Mouse (Mus musculus): Measurements from ENCODE around the gene Ankrd24. TPM values are rescaled to one million over a fixed set of nuclear protein-coding genes. Genes with fewer than 3 reads are reported as not detected.

Ankrd24 gene
- 3.2 and 4.1 TPM in 2 replicates for polyA plus RNA-seq (2014; fragmentation: Nextera tagmentation; extraction: Ambion mirVana)

DNA sequence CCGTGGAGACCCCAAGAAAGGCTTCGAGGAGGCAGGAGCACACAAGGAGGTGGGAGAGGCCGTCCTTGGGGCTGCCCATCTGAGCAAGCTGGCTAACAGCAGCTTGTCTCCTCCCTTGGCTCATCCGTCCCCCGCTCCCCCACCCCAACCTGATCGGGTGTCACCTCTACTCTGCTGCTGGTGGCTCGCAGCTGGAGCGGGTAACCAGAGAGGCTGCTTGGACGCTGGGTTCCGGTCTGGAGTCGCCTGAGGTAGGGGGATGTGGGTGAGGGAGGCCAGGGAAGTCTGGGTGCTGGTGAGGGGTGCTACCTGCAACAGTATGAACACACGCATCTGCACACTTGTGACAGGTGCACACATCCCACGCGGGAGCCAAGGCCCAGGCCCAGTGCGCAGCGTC, at the start of gene Ankrd24:
Ankrd24 (plus strand) TSS at position 151 of the 400 bp plus-strand sequence.
- ATAC-seq (replicated peaks; ENCODE audit: insufficient number of reproducible peaks, low FRiP score, low TSS enrichment, low read depth), result no peak
- WGBS, result 80% methylated on average over 16 of the region's 16 CpGs
- Histone ChIP-seq H3K9me3 (replicated peaks; ENCODE audit: control insufficient read depth, low read length) (no peaks in the 10 kb centered on the region), H3K27ac (replicated peaks; ENCODE audit: low read depth, low read length) (peak within 1 kb of the TSS; percentile 79), H3K4me3 (ENCODE audit: low read depth, low read length) (peak within 1 kb of the TSS; percentile 79), H3K36me3 (replicated peaks; ENCODE audit: control insufficient read depth, insufficient read depth, low read depth, low read length) (peaks cover 2% of the 10 kb centered on the region), H3K4me2 (ENCODE audit: low read depth, low read length) (peak within 1 kb of the TSS; percentile 74), H3K9ac (replicated peaks; ENCODE audit: low read length) (peak within 1 kb of the TSS; percentile 85), H3K27me3 (ENCODE audit: control insufficient read depth, insufficient read depth, low read length) (no peaks in the 10 kb centered on the region), H3K4me1 (ENCODE audit: control insufficient read depth, insufficient read depth, low read length) (peaks cover 3% of the 10 kb centered on the region)
- no peak for DNase-seq (ENCODE audit: low spot score)

DNA sequence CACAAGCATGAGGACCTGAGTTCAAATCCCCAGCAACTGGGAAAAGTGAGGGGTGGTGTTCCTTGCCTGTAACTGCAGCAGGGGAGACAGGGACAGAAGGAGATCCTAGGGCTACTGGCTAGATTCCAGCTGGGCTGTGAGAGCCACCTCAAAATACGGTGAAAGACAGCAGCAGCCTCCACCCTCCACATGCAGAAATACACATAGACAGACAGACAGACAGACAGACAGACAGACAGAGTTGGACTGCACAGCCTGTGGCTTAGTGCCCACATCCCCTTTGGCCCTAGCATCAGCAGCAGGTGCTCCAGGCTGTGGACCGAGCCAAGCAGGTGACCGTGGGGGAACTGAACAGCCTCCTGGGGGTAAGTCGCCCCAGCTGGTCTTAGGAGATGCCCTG, 48.4 kb upstream of the Ankrd24 start:
- no peak overlapping the region for H3K9ac ChIP-seq (replicated peaks; ENCODE audit: low read length)
- 71% methylated on average over 4 of the region's 4 CpGs for WGBS
- no peak for DNase-seq (ENCODE audit: low spot score)
- peaks cover 8% of the 10 kb centered on the region for H3K27me3 ChIP-seq (ENCODE audit: control insufficient read depth, insufficient read depth, low read length)
- H3K4me2 ChIP-seq (ENCODE audit: low read depth, low read length), result no peak overlapping the region
- 0 out of 2 replicates have a peak, but pooled peaks cover 6% of the 10 kb centered on the region for H3K4me1 ChIP-seq (ENCODE audit: control insufficient read depth, insufficient read depth, low read length)
- no peak overlapping the region for H3K4me3 ChIP-seq (ENCODE audit: low read depth, low read length)
- no peaks in the 10 kb centered on the region for H3K9me3 ChIP-seq (replicated peaks; ENCODE audit: control insufficient read depth, low read length)
- H3K36me3 ChIP-seq (replicated peaks; ENCODE audit: control insufficient read depth, insufficient read depth, low read depth, low read length), result no peaks in the 10 kb centered on the region
- ATAC-seq (replicated peaks; ENCODE audit: insufficient number of reproducible peaks, low FRiP score, low TSS enrichment, low read depth), result no peak
- no peak overlapping the region for H3K27ac ChIP-seq (replicated peaks; ENCODE audit: low read depth, low read length)

- WGBS, result 44% methylated on average over 25 of the region's 25 CpGs
- H3K9ac ChIP-seq (replicated peaks; ENCODE audit: low read length), result peak overlapping the region; percentile 13; the same call in 1 of the 2 replicates
- no peak for ATAC-seq (replicated peaks; ENCODE audit: insufficient number of reproducible peaks, low FRiP score, low TSS enrichment, low read depth)
Measured at GRCm38 (mm10) chr10:81580441-81581070, 47.8 kb upstream of the Ankrd24 start.

GRCm38 (mm10) chr10:81583347-81583746, 45.0 kb upstream of the Ankrd24 start:
- Histone ChIP-seq H3K9ac (replicated peaks; ENCODE audit: low read length) (no peak overlapping the region), H3K9me3 (replicated peaks; ENCODE audit: control insufficient read depth, low read length) (no peaks in the 10 kb centered on the region), H3K4me2 (ENCODE audit: low read depth, low read length) (no peak overlapping the region), H3K4me3 (ENCODE audit: low read depth, low read length) (no peak overlapping the region), H3K4me1 (ENCODE audit: control insufficient read depth, insufficient read depth, low read length) (no peaks in the 10 kb centered on the region), H3K27me3 (ENCODE audit: control insufficient read depth, insufficient read depth, low read length) (peaks cover 8% of the 10 kb centered on the region; the same call in 1 of the 2 replicates), H3K36me3 (replicated peaks; ENCODE audit: control insufficient read depth, insufficient read depth, low read depth, low read length) (no peaks in the 10 kb centered on the region), H3K27ac (replicated peaks; ENCODE audit: low read depth, low read length) (no peak overlapping the region)
- ATAC-seq (replicated peaks; ENCODE audit: insufficient number of reproducible peaks, low FRiP score, low TSS enrichment, low read depth), result no peak
- DNase-seq (ENCODE audit: low spot score), result no peak
- 54% methylated on average over 6 of the region's 6 CpGs for WGBS

More at GRCm38 (mm10) chr10:81580441-81581070, 47.8 kb upstream of the Ankrd24 start:
- peaks cover 8% of the 10 kb centered on the region for H3K27me3 ChIP-seq (ENCODE audit: control insufficient read depth, insufficient read depth, low read length)
- H3K4me2 ChIP-seq (ENCODE audit: low read depth, low read length), result no peak overlapping the region; the same call in 1 of the 2 replicates
- no peak overlapping the region for H3K4me3 ChIP-seq (ENCODE audit: low read depth, low read length)
- H3K27ac ChIP-seq (replicated peaks; ENCODE audit: low read depth, low read length), result no peak overlapping the region
- no peaks in the 10 kb centered on the region for H3K36me3 ChIP-seq (replicated peaks; ENCODE audit: control insufficient read depth, insufficient read depth, low read depth, low read length)
- DNase-seq (ENCODE audit: low spot score), result no peak
- H3K4me1 ChIP-seq (ENCODE audit: control insufficient read depth, insufficient read depth, low read length), result 0 out of 2 replicates have a peak, but pooled peaks cover 6% of the 10 kb centered on the region
- no peaks in the 10 kb centered on the region for H3K9me3 ChIP-seq (replicated peaks; ENCODE audit: control insufficient read depth, low read length)

- 67% methylated on average over 7 of the region's 7 CpGs for WGBS
- H3K9ac ChIP-seq (replicated peaks; ENCODE audit: low read length), result no peak overlapping the region
- H3K4me3 ChIP-seq (ENCODE audit: low read depth, low read length), result no peak overlapping the region
- ATAC-seq (replicated peaks; ENCODE audit: insufficient number of reproducible peaks, low FRiP score, low TSS enrichment, low read depth) (no peak), DNase-seq (ENCODE audit: low spot score) (no peak)
- peaks cover 6% of the 10 kb centered on the region; the same call in 1 of the 2 replicates for H3K27me3 ChIP-seq (ENCODE audit: control insufficient read depth, insufficient read depth, low read length)
- no peaks in the 10 kb centered on the region for H3K36me3 ChIP-seq (replicated peaks; ENCODE audit: control insufficient read depth, insufficient read depth, low read depth, low read length)
- H3K9me3 ChIP-seq (replicated peaks; ENCODE audit: control insufficient read depth, low read length), result no peaks in the 10 kb centered on the region
- no peak overlapping the region for H3K27ac ChIP-seq (replicated peaks; ENCODE audit: low read depth, low read length)
- H3K4me1 ChIP-seq (ENCODE audit: control insufficient read depth, insufficient read depth, low read length), result no peaks in the 10 kb centered on the region
- H3K4me2 ChIP-seq (ENCODE audit: low read depth, low read length), result no peak overlapping the region
Measured at GRCm38 (mm10) chr10:81588739-81589138, 39.6 kb upstream of the Ankrd24 start.

- Histone ChIP-seq H3K27me3 (ENCODE audit: control insufficient read depth, insufficient read depth, low read length) (peaks cover 5% of the 10 kb centered on the region; the same call in 1 of the 2 replicates), H3K9me3 (replicated peaks; ENCODE audit: control insufficient read depth, low read length) (no peaks in the 10 kb centered on the region), H3K4me3 (ENCODE audit: low read depth, low read length) (no peak overlapping the region), H3K4me2 (ENCODE audit: low read depth, low read length) (no peak overlapping the region), H3K27ac (replicated peaks; ENCODE audit: low read depth, low read length) (no peak overlapping the region), H3K4me1 (ENCODE audit: control insufficient read depth, insufficient read depth, low read length) (peaks cover 15% of the 10 kb centered on the region), H3K36me3 (replicated peaks; ENCODE audit: control insufficient read depth, insufficient read depth, low read depth, low read length) (no peaks in the 10 kb centered on the region), H3K9ac (replicated peaks; ENCODE audit: low read length) (no peak overlapping the region)
- WGBS, result 73% methylated on average over 9 of the region's 9 CpGs
- ATAC-seq (replicated peaks; ENCODE audit: insufficient number of reproducible peaks, low FRiP score, low TSS enrichment, low read depth) (no peak), DNase-seq (ENCODE audit: low spot score) (no peak)
Measured at GRCm38 (mm10) chr10:81591846-81592245, 36.5 kb upstream of the Ankrd24 start.

GRCm38 (mm10) chr10:81592631-81593030, 35.7 kb upstream of the Ankrd24 start:
- no peak overlapping the region for H3K4me3 ChIP-seq (ENCODE audit: low read depth, low read length)
- H3K9ac ChIP-seq (replicated peaks; ENCODE audit: low read length), result no peak overlapping the region
- no peaks in the 10 kb centered on the region for H3K9me3 ChIP-seq (replicated peaks; ENCODE audit: control insufficient read depth, low read length)
- ATAC-seq (replicated peaks; ENCODE audit: insufficient number of reproducible peaks, low FRiP score, low TSS enrichment, low read depth) (no peak), DNase-seq (ENCODE audit: low spot score) (no peak)
- no peaks in the 10 kb centered on the region; the same call in 1 of the 2 replicates for H3K27me3 ChIP-seq (ENCODE audit: control insufficient read depth, insufficient read depth, low read length)
- no peaks in the 10 kb centered on the region for H3K36me3 ChIP-seq (replicated peaks; ENCODE audit: control insufficient read depth, insufficient read depth, low read depth, low read length)
- 81% methylated on average over 7 of the region's 7 CpGs for WGBS
- H3K4me1 ChIP-seq (ENCODE audit: control insufficient read depth, insufficient read depth, low read length), result peaks cover 19% of the 10 kb centered on the region
- H3K4me2 ChIP-seq (ENCODE audit: low read depth, low read length), result no peak overlapping the region
- H3K27ac ChIP-seq (replicated peaks; ENCODE audit: low read depth, low read length), result no peak overlapping the region

DNA sequence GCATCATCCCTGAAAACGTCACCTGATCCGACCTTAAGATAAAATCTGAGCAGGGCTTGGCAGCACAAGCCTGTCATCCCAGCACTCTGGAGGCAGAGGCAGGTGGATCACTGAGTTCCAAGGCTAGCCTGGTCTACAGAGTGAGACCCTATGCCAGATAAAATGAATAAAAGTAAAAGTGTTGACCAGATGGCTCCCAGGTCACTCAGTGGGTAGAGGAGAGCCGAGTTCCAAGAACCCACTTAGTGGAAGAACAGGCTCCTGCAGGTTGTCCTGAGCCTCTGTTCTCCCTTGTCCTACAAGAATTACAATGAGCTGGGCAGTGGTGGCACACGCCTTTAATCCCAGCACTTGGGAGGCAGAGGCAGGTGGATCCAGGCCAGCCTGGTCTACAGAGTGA, 35.1 kb upstream of the Ankrd24 start:
- Histone ChIP-seq H3K4me2 (ENCODE audit: low read depth, low read length) (no peak overlapping the region), H3K9ac (replicated peaks; ENCODE audit: low read length) (no peak overlapping the region), H3K27ac (replicated peaks; ENCODE audit: low read depth, low read length) (no peak overlapping the region), H3K4me1 (ENCODE audit: control insufficient read depth, insufficient read depth, low read length) (peaks cover 20% of the 10 kb centered on the region), H3K36me3 (replicated peaks; ENCODE audit: control insufficient read depth, insufficient read depth, low read depth, low read length) (no peaks in the 10 kb centered on the region), H3K27me3 (ENCODE audit: control insufficient read depth, insufficient read depth, low read length) (no peaks in the 10 kb centered on the region), H3K4me3 (ENCODE audit: low read depth, low read length) (no peak overlapping the region), H3K9me3 (replicated peaks; ENCODE audit: control insufficient read depth, low read length) (no peaks in the 10 kb centered on the region)
- ATAC-seq (replicated peaks; ENCODE audit: insufficient number of reproducible peaks, low FRiP score, low TSS enrichment, low read depth) (no peak), DNase-seq (ENCODE audit: low spot score) (no peak)
- WGBS, result 66% methylated on average over 4 of the region's 4 CpGs
